Mouse (Mus musculus) embryo, embryonic 11 days (tissue): ENCODE data around the gene Ranbp17.
A peak's percentile ranks its signal among the peaks of the same experiment; 100 is the strongest.

Experiments
- DNase-seq: peaks from one replicate; pipeline ENCODE4 v3.0.0-alpha.2; 2015

The Ranbp17 gene

DNA sequence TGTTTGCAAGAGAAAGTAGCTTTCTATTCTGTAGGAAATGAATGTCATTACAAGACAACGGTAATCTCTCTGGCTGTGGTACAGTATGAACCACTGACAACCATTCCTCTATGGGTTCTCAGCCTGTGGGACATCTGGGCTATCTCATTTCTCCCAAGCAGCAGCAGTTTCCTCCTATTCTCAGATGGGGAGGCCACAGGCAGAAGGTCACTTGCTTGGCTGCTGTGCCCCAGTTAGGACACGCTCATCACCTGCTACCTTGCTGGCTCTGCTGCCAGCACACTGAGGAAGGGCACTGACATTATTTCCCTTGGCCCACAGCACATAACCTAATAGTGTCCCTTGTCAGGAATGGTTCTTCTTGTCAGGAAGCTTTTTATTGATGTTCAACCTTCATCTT, 285.4 kb downstream of the Ranbp17 start:
- no peak for DNase-seq

DNA sequence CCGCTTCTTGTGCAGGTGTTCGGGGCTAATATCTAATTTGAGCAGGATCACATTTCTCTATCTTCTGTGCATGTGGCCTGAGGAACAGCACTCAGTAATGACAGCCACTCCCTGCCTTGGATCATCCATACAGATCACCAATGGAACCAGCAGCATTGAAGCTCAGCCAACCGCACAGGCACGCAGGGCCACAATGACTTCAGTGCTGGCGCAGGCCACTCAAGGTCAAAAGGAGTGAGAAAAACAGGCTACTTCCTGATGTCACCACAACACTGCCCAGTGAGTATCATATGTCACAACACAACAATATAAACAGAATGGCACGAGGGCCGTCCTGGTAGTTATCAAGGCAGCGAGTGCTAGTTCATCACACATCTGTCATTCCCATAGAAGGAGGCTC, 287.0 kb downstream of the Ranbp17 start:
- no peak for DNase-seq

DNA sequence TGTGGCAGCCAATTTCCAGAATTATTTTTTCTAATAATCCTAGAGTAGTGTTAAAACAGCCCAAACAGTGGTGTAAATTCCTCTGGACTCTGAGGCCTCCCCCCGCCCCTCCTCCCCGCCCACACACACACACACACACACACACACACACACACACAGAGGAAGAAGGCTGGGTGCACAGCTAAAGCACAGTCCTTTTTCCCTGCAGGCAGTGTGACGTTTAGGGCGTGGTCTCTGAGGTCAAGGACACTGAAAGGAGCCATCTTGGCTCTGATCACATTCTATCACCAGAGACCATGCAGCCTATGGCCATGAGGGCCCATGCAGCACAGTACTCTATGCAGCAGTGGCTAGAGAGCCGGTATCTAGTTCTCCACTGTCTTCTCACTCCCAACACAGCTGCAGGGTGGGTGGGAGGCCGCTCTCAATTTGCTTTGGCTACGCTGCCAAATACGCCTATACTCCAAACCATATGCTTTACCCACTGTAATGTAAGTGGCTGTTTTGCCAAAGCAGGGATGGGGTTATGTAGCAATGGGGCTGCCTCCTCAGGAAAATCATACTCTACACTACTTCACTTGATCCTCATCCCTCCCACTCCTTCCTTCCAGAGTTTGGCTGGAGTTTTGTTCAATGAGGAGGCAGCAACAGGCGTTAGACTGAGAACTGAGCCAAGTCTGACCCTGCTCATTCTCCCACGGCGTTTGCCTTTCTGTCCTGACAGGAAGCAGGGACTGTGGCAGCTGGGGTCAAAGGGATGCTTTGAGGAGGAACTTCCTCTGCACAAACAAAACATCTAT, 291.8 kb downstream of the Ranbp17 start:
- no peak for DNase-seq

DNA sequence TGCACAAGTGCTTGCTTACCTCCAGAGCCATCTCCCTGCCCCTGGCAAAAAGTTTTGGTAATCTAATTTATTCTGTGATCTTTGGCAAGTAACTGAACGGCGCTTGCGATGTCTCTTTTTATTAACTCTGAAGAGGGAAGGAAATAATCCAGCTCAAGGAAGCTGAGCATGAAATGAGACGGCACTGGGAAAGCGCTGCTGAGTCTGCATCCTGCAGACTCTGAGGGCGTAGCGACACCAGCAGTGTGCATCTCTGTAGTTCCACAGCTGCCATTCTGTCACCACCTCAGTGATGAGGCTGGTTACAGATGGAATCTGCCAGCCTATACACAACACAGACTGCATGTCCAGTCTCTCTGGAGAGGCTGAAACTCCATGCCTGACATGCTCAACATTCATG, 292.8 kb downstream of the Ranbp17 start:
- DNase-seq = no peak

DNA sequence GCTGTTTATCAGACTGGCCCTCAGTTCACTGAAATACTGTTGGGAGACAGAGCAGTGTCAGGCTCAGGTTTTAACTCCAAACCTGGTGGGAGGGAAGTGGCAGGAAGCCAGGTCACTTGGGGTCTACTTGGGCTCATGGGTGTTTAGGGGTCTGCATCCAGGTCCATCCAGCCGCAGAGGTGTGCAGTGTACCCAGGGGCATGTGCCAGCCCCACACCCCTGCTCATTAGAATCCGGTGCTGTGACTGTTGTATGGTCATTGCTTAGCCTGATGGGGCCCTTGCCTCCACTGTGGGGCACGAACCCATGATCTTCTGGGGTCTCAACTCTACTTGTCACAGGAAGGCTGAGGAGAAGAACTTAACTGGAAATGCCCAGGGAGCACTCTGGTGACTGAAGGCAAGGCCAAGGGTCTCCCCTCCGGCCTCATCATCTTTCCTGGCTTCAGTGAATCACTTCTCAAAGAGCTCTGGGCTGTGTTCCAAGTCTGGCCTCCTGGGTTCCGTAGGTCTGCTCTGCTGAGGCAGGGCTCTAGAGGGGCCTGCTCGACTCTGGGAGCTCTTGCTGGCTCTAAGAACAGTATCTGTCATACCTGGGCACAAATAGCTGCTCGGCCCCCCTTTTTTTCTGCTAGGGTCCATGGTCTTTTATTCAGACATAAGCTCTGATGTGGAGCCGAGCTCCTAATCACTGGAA, 296.0 kb downstream of the Ranbp17 start:
- DNase-seq = no peak

DNA sequence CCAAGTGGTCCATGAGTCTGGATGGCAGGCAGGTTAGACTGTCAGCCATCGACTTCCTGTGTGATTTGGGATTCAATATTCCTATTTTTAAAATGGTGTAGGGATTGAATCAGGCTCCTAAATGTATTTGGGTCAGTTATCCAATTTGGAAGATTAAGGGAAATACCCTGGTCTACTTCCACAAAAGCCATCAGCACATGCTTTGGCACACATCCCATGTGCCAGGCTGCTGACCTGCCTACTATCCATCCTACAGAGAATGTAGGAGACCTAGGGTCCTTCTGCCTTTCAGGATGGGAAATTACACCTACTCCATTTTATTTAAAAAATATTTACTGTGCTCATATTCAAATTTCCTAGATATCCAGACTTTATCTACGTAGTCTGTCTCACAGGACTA, 306.1 kb downstream of the Ranbp17 start:
- no peak for DNase-seq

DNA sequence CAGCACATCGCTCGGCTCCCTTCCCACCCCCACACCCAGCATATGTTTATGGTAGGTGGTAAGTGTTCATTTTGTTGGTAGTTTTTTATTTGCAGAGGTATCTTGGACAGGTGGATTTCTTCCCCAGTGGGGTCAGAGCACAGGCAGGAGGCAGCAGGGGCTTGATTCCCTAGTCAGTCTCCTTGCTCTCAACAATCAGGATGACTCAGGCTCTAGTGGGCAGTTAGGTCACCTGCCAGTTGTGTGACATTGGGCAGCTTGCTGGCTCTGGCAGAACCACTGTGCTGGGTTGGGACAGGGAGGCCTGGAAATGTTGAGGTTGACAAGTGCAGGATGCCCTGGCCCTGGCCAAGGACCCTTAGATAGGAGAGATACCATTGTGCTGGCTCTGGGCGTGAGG, 308.6 kb downstream of the Ranbp17 start:
- no peak for DNase-seq

DNA sequence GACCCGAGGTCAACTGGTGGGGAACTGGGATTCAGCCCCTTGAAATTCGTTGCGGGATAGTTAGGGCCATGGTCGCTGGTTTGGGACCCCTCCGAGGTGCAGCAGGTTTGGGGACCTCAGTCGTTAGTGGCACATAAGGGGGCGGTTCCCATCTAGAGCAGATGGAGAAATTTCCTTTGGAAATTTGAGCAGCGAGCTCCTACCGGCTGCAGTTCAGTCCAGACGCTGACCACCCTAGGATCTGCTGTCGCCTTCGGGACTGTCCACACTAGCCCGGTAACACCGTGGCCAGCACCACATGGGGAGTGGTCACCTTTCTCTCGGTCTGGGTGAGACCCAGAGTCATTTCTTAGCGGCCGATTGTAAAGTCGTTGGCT, 309.2 kb downstream of the Ranbp17 start:
- DNase-seq = peak; percentile 44

DNA sequence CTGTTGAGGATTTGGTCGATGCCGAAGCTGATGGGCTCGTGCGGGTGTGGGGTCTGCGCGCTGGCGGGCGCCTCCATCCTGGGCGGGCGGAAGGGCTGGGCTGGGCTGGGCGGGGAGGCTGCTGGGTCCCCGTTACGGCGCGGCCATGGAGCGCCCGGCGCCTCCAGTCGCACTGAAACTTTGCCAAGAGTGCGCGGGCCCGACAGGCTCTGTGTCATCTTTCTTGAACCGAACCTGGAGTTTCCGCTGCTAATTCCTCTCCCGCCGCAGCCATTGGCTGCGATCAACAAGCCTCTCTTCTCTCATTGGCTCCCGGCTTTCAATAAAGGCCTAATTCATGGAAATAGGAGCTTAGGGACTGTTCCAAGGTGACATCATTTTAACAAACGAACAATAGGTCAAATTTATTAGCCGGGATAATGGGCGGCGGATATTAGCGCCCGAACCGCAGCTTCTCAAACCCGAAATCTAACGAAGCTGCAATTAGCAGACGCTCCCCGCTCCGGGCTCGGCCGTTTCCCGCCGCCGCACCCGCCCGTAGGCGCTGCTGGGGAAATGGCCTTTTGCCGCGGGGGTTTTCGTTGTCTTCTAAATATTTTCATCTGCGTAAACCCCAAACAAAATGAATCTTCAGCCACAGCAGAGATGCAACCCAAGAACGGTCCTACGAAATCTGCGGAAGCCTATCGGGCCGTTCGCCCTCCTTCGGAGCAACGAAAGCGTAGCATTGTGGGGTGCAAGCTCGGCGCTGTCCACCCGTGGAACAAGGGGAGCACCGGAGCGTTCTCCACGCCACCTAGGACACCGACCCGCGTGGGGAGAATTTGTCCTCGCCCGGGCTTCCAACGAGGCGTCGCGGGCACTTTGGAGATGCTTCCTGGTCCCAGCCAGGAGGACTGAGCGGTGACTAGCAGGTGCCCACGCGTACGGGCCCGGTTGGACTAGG, 309.9 kb downstream of the Ranbp17 start, which contains the start of gene Tlx3:
Gene Tlx3 (minus strand): TSS at position 207 of the 946 bp plus-strand sequence.
- peak; percentile 86 for DNase-seq

DNA sequence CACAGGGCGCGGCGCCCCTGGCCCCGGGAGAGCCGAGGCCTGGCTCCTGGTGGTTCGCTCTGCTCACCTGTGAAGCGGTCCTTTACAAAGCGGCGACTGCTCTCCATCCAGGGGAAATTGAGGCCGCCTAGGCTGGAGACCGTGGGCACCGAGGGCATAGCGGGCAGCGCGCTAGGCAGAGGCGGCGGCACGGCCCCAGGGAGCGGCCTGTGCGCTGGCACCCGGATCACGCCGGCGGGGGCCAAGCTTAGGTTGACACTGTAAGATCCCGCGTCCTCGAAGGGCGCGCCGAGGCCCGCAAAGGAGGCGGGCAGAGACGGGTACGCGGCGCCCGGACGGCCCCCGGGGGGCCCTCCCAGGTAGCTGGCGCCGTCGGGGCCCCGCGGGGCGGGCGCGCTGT, 310.6 kb downstream of the Ranbp17 start:
- no peak for DNase-seq

DNA sequence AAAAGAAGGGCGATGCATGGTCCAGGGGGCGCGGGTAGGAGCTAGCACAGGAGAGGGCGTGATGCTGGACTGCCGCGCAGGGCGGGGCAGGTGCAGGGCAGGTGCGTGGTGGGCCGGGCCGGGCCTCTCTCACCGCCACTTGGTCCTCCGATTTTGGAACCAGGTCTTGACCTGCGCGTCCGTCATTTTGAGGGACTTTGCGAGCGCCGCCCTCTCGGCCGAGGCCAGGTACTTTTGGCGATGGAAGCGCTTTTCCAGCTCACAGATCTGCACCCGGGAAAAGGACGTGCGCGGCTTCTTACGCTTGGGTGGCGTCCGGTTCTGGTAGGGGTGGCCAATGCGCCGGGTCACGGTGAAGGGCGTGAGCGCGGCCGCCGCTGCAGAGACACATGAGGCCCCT, 311.2 kb downstream of the Ranbp17 start:
- DNase-seq = peak; percentile 39

DNA sequence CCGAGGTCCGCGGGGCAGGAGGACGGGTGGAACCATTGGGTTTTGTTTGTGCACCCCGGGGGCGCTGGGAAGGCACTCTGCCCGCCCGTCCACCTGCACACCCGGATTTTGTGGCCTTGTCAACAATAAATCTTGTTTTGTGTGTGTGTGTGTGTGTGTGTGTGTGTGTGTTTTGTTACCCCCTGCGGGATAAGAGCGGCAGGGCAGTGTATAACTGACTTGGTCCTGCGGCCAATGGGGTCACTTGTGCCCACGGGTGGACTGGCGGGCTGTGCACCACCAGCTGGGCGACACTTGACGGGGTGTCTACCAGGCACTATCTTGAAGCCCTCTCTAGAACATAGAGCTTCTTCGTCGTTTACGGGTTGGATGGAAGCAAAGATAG, 311.9 kb downstream of the Ranbp17 start:
- DNase-seq = no peak

DNA sequence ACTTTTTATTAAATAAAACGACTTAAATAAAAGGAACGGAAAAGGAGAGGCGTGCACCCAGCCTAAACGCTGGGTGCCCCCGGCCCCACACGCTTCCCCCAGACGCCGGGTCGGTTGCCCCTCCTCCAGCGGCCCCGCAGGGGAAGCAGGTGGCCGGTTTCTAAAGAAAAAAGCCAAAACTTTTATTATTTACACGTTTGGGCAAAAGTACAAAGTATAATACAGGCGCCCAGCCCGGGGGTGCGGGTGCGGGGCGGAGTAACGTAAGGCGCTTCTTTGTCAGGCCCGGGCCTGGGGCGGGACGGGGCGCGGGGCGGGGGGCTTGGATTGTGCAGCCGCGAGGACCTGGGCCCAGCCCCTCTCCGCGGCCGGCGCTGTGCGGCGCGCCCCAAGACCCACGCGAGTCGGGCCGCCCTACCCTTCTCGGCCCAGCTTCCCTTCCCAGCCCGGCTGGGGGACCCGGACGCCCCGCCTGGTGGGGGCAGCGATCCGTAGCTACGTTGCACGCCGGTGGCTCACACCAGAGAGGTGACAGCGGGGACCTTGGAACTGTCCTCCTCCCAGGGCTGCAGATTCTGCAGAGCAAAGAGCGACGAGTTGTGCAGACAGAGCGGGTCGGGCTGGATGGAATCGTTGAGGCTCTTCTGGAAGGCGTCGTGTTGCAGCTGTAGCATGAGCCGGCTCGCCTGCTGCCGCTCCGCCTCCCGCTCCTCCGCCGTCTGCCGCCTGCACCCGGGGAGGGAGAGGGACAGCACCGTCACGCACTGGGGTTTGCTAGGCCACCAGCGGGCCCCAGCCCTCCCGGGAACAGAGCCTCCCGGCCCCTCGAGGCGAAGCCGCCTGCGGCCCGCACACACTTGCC, 312.6 kb downstream of the Ranbp17 start:
- peak; percentile 84 for DNase-seq

DNA sequence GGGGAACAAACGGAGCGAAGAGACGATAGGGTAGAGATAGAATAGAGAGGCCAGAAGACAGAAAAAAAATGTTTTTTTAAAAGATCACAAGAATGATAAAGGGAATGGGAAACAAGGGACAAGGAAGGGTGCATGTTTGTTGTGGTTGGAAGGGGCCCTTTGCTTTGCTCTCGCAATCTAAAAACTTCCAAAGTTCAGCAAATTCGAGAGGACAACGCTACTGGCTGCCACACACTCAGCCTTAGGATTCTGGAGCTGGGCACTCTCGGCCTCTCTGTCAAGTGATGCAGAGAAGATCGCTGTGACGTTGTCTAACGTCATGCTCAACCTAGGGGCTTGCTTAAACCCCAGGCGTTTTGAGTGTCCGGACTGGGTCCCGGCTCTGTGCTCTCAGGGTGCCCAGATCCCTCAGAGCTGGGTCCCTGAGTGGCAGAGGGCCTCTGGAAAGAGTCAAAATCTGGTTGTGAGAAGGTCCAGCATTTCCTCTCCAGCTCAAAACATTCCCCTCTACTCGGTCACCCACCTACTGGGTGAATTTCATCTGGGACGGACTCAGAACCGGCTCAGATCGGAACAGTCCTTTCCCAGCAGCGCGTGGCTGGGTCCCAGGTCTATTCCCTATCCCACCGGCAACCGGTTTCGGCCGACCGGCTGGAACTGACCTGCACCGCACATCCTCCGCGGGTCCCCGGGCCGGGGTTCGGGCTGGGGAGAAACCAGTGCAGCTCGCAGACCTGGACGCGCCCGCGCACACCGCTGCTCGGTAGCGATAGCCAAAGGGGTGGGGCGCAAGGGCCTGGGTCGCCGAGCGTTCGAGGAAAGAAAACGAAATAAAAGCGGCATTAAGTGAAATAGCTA, 313.4 kb downstream of the Ranbp17 start:
- peak; percentile 54 for DNase-seq

DNA sequence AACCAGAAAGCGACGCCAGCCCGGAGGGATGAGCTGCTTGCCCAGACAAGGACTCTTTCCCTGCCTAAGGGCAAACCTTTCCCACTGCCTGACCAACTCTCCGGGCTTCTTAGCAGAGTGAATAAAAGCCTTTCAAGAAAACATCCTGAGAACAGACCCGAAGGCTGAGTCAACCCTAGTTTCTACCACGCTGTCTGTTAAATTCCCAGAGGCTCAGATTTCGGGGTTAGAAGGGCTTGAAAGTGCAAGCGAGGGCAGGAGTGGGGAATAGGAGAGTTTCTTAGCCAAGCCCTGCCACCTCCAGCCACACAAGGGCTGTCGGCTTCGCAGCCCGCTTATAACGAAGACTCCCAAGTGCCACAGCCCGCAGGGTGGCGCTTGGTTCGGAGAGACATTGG, 314.4 kb downstream of the Ranbp17 start:
- DNase-seq = peak; percentile 57

DNA sequence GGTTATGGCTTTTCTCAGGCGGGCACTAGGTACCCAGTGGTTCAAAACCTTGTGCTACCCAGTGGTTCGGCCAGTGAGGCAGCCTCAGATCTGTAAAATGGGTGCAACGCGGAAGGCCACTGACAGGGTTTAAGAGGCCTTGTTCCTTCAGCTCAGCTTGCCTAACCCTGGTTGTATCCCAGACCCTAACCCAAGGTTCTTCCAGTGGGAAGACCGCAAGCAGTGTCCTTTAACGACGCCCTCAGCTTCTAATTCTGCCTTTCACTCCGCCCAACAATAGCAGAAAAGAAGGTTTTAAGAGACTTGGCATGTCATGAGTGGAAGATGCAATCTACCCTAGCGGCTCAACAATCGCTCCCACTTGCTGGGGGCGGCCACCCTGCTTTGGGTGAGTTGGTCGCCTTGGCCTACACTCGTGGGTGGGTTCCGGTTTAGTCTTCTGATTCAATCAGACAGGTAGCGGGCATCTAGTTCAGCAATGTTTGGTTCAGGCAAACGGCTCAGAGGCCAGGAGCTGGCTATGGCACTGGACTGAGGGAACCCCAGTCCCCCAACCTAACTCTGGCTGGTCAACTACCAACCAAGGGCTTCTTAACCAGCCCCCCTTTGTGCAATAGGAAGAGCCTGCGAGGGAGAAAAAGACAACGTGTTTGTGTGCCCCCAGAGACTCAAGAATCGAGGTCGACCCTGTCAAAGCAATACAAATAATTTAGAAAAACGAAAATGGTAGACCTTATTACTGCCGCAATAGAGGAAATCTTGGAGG, 315.0 kb downstream of the Ranbp17 start:
- DNase-seq = peak; percentile 17

DNA sequence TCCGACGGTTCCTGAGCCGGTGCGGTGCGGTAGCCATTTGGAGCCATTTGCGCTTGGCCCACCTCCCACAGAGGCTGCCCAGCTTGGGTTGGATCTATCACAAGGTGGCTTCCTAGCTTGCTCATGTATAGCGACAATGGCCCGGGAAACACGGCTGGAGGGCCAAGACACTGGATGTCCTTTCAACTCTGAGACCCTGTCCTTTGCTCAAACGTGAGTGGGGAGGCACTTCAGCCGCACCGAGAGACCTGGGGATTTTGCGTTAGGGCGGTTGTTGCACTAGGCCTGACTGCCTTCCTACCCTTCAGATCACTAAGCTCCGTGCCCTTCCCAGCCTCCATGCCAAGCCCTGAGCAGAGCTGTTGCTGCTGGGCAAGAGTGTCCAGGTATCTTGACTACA, 315.9 kb downstream of the Ranbp17 start:
- DNase-seq = peak; percentile 9

DNA sequence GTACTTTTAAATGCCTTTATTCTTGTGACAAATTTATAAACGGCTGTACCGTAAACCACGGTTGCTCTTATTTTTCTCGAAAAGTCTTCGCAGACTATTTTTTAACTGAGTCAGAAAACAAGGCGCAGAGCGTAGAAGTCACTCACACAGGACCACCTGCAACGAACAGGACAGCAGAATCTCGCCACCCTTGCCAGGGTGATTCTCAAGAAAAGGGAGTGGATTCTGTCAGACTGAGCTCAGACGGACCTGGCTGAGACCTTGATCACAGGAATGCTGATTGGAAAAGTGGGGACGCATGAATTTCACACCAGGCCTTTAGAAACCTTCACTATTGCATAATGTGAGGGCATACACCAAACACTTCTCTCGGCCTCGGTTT, 316.4 kb downstream of the Ranbp17 start:
- DNase-seq = peak; percentile 13

DNA sequence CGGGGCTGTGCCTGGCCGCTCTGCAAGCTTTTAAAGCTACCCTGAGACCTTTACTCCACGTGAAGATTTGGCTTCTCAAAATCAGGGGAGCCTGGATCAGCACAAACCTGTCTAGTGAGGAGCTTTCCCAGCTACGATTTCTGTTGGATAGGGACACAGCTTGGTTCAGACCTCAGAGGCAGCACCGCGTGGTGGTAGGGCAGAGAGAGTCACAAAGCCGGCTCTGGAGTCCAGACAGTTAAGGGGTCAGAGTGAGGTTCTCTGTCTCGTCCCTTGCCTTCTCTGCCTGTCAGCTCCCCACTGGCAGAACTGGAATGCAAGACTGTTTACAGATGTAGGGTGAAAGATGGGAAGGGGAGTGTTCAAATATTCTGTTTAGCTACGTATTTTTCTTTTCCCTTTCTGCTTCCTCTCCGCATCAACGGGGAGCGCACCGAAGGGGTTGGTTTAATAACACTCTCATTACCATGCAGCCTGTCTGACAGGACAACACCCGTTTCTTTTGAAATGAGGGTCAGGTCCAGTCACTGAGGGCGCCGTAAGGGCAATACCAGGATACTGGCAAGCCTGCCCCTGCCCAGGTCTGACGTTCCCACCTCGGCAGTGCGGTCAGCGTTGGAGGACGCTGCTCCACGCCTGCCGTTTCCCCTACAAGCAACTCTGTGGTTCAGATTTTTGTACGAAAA, 317.0 kb downstream of the Ranbp17 start:
- DNase-seq = peak; percentile 53
